Mouse (Mus musculus) mesoderm, embryonic 11.5 days (tissue): ENCODE measurements around the gene Slc7a5.
A peak's percentile ranks its signal among the peaks of the same experiment; 100 is the strongest.

Source experiments
- DNase-seq: peaks from one replicate; pipeline ENCODE4 v3.0.0-alpha.2; 2012; ENCODE audit warnings: low read depth, low spot score

Gene Slc7a5

DNA sequence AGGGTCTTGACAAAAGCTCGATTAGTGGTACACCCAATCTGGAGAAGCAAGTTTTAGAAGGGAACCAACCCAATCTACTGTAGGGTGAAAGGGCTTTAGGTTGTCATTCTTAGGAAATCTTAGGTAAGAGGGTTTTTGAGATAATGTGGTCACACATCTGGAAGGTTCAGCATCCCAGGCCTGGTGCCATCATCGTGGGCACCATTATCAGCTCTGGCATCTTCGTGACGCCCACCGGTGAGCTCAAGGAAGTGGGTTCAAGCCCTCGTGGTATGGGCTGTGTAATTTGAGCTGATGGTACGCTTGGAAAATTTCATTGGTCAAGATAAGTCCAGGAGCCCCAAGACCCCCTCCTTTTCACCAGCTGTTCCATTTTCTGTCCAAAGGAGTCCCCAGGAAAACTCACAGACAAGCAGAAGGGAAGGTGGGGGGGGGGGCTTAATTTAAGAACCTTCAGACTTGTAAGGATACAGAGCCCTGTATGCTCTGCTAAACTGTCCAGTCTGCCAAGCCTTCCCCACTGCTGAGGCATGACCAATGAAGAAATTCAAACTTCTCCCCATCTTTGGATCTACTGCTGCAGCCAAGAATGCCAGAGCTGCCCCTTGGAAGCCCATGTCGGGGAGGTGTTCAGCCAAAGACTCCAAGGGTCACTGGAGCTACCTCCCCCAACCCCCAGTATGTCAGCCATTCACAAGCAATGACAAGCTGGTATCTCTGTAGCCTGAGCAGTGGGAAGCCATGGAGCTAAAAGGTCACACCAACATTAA is 1.1 kb upstream of the Slc7a5 start:
- no peak for DNase-seq

DNA sequence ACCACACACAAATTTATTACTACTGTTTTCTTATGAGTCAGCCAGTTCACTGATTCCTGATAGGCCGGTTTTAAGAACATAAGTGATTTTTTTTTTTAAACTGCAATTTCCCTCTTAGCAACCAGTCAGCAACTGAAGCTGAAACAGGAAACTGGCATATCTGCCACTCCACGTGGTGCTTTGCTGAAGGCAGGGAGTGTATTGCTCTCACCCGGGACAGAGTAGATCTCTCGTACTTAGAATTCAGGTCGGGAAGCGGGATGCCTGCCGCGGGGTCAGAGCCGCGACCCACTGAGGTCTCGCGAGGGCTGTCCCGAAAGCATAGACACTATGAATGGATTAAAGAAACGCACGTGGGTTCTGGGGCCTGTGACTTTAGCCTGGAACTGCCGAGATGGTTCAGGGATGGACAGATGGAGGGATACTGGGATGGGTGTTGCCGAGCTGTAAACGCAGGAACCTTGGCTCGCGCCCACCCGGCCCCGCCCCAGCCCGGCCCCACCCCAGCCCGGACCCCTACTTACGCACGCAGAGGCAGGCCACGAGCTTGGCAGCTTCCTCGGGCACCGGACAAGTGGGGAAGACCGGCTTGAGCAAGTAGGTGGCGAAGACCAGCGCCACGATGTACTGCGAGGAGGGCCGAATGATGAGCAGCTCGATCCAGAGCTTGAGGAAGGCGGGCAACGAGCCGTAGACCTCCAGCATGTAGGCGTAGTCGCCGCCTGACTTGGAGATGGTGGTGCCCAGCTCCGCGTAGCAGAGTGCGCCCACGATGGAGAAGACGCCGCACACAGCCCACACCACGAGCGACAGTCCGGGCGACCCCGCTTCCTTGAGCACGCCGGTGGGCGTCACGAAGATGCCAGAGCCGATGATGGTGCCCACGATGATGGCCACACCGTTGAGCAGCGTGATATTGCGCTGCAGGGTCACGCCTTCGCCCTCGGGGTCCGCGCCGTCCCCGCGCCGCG is 667 bp downstream of the Slc7a5 start:
- peak; percentile 68 for DNase-seq

DNA sequence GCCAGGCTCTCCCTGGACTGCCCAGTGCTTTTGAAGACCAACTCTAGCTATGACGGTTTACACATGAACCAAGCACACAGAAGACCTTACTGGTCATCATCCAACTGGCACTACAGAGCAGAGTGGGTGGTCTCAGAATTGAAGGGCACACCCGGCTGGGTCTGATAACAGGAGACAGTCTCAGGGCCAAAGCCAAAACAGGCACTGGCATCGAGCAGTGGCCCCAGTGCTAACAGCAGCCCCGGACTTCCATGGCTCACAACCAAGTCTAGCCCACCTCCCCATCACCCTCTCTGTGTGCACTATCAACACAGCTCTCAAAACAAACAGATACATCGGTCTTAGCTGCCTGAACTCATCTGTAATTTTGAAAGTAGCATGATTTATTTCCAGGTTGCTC is 1.6 kb downstream of the Slc7a5 start:
- no peak for DNase-seq

DNA sequence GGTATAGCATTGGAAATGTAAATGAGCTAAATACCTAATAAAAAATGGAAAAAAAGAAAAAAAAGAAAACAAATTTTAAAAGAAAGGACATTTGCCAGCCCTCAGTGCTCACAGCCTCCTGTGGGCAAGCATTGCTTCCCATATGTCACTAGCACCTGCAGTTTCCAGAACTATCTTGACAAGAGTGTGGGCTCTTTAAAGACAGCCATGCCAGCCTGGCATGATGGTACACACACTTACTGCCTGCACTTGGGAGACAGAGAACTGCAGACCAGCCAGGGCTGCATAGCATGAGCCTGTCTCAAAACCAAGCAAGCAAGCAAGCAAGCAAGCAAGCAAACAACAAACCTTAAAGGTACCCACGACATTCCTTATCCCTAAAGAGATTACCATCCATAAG is 2.1 kb downstream of the Slc7a5 start:
- no peak for DNase-seq

DNA sequence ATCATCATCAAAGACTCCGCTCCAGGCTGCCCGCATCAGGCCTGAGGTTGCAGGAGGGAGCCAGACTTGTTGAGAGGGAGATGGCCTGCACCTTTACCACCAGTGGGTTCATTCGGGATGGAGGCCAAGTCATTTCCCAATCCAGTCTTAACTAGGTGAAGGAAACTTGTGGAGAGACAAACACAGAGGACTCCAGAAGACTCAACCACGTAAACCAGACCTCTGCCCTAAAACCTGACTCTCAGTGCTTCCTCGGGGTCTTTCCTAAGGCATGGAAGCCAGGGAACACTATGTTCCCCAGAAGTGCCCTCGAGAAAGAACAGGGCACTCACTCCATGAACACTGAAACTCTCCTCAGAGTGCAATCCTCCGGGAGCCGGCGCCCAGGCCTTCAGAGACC is 2.5 kb downstream of the Slc7a5 start:
- DNase-seq = no peak

DNA sequence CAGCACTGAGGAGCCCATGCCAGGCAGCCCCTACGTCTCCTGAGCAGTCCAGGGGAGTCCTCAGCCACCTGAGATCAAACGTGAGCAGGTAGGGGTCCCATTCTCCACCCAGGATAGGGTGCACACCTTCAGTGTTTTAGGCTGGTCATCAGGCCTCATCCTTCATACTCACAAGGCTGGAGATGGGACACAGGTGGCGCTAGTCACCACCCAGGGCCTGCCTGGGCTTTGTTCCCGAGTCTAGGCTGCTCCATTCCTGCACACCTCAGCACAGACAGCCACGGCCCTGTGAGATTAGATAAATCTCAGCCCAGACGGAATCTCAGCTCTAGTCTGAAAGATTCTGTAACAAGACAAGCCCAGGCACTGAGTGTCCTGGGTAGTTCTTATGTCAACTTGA is 3.5 kb downstream of the Slc7a5 start:
- no peak for DNase-seq

DNA sequence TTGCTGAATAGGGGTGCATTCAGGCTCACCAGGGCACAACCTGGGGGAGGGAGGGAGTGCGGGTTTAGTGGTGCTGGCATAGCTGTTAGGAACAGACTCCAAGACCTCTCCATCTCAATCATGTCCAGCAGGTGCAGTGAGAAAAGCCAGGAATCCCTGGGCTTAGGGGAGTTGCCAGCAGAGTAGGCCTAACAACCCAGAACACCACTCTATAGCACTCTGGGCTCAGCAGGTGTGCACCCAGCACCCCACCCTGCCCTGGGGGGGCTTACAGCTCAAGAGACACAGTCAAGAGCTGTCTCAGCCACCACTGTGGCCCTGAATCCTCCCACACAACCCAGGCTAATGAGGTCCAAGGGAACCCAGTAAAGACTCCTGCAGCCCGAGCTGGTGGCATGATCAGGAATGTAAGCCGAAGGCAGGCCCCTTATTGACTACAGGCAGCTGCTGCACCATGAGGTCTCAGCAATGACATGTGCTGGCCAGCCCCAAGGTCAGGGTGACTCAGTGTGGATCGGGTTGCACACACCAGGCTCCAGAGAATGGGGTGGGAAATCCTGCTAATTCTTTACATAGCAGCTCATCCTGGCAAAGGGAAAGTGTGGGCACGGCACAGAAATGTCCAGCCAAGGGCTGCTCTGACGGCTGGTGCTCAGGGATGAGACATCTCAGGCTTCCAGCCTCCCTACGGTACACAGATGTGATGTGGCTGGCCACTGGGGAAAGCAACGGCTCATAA is 5.8 kb downstream of the Slc7a5 start:
- peak; percentile 35 for DNase-seq

DNA sequence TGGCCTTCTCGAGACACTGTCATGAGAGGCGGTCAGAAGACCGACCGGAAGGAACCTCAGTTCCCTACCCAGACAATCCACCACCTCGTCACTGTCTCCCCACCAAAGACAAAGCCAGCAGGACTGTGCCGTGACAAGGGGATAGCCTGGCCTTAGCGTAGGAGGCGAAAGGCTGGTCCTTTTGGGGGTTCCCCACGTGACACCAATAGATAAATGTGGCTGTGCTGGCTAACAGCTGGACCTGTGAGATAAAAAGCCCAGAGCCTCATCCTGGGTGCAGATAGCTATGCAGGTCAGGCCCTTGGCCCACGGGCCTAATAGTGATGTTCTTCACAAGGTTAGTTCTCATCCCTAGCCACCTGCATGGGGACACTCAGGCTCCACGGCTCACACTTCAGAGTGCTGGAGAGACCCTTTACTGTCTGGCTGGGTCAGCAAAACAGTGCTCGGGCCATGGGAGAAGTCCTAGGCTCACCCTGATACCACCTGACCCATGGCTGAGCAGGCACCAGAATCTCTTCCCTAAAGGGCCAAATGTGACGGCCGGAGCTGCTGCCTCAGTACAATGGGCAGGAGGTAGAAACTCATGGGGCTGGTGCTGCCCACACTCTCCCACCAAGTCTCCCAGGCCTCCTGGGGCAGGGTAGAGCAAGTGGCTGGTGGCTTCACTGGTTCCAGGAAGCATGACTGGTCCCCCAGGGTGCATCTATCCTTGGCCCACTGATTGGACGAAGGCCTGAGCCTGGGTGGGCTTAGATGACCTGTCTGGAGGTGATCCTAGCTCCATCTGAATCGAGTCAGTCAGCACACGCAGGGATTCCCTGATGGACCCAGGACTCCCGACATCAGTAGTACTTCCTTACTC is 8.1 kb downstream of the Slc7a5 start:
- DNase-seq = no peak

DNA sequence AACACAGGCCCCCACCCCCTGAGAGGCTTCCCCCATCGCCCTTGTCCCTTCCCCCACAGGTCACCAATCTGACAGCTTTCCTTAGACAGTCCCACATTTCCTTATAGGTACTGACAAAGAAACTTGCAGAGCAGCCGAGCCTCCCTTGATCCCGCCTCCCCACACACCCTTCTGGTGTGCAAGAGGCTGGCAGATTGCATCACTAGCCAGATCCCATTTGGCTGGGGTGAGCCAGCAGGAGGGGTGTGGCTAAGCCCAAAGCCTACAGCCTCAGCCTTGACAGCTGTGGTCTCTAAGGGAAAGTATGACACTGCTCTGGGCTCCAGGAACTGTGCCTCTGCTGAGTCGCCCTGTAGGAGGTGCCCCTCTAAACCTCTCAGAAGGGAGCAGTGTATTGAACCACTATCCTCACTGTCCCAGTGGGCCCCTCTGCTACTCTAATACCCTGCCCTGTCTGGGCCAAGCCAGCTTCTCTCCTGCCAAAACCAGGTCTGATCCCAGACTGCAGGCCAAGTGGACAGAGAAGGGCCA is 9.0 kb downstream of the Slc7a5 start:
- DNase-seq = peak; percentile 80

DNA sequence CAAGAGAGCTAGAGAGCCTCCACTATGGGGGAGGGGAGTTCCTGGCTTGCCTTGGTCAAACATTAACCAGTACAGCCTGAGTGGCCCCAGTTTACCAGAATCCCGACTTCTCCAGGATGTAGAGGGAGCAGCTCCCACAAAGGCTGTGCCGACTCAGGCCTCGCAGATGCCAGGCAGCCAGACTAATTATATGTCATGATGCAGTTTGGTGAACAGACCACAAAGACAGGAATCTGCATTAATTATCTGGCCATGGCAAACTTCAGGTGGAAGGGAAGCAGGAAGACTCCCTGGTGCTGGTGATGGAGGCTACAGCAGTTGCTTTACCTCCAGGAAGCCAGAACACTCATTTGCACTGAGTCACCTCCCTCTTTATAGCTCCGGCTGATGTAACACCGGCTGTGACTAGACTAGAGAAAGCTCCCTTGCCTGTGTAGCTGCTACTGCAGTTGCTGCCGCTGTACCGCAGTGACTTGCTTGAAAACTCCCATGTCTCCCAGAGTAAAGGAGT is 9.6 kb downstream of the Slc7a5 start:
- peak; percentile 43 for DNase-seq

DNA sequence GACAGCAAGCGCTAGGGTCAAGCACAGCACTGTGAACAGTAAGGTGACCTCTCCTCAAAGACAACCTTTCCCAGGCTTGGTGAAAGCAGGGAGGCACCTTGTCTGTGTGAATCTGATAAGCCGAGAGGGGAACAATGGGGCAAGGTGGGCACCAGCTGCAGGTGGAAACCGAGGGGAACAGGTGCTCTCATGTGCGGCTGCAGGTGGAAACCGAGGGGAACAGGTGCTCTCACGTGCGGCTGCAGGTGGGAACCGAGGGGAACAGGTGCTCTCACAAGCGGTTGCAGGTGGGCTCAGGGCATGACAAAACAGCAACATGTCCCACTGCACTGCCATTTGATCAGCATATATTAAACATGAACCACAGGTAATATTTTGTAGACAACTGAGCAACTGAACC is 10.3 kb downstream of the Slc7a5 start:
- no peak for DNase-seq

DNA sequence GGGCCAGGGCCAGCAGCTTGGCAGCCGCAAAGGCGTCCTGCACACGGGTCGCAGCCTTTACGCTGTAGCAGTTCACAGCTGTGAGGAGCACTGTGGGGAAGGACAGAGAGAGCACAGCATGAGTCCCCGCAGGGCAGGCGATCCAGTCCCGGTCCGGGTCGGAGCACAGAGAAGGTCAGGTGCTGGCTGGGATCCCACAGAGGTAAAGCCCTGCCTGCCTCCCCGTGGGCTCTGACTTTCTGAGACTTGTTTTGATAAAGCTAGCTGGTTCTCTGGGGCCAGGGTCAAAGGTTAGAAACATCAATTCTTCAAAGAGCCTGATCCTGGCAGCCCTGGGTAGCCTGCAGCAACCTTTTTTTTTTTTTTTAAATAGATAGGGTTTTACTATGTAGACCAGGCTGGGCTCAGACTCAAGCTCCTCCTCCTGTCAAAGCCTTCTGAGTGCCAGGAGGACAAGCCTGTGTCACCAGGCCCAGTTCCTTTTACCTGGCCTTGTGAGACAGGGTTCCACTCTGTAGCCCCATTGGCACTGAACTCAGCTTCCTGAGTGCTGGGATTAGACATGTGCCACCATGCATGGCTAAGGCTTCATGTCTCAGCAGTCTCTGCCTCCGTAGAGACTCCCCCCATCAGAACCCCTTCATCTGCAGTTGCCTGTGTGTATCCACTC is 10.9 kb downstream of the Slc7a5 start:
- DNase-seq = peak; percentile 43

DNA sequence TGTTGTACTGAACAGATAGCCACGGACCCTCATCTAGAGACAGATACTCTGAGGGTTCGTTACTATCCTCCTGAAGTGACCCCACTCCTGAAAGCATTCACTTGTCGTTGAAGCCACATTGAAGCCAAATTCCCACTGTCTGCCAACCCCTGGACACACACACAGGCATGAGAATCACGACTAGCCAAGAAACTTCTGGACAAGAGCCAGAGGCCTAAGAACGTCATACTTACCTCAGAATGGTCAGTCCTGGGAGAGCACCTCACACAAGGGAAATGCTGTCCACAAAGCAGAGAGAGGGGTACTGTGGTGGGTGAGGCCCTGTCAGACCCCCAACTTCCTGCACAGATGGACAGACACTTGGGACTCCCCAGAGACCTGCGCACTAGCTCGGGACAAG is 11.6 kb downstream of the Slc7a5 start:
- no peak for DNase-seq

DNA sequence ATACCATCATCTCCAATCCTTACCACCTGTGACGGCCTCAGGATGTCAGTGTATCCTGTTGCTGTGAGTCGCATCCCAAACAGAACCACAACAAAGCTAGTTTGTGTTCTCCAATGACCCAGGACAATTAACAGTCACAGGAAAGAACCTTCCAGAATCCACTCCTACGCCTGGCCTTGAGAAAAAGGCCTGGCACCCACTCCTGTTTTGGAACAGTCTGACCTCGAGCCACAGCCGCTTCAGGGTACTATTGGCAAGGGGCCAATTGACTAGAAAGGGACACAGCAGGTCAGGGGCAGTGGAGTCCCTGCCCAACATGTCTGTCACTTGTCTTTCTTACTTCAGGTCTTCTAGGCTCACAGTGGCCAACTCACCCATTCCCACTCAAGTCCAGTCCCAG is 14.6 kb downstream of the Slc7a5 start:
- DNase-seq = no peak

DNA sequence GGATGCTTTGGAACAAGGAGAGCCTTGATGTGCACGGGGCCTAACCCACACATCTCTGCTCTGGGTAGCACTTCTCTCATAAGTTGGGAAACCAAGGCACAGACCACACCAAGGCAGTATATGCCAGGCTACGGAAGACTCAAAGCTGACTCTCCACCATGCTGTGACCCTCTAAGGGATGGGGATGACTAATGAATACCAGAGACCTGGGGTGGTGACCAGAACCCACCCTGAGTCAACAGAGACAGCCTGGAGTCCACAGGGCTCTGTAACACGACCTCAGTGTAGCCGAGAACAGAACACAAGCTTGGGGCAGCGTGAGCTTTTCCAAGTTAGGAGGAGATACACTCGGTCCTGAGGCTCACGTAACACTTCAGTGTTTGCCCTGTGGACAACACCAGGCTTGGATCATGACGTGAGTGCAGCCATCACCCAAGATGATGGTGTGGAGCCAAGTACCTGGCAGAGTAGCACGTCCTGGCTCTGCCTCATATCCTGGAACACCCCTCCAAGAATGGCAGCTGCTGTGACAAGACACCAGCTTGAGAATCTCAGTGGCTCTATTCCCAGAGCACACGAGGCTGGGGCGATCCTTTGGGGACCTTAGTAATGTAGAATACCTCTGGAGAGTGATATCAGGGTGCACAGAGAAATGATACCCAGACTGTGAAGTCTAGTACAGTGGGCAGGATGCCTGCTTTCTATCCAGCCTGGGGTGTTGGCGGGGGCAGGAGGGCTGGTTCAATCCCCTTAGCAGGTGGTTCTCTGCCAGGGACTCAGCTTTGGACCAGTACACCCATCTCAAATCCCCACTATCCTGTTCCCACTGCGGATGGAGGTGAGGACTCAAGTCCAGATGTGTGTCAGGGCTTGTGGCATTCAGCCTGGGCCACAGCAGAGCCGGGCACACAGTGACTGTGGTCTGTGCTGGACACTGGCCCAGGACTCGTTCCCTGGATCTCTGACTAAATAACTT is 17.4 kb downstream of the Slc7a5 start:
- no peak for DNase-seq

DNA sequence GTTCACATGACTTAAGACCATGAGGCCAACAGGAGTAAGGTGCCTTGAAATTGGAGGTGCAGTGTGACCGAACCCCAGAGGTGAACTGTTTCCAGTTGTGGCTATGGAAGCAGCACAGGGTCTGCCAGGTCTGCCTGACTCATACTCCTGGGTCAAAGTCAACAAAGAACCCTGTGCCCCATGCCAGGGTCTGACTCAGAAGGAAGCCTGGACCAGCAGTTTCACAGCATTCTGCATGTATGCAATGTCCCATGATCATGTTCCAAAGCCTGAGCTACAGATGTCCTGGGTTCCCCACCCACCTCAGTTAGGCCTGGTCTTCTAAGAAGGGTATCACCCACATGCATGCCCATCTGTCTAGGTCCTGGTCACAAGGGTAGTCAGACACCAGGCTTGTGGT is 18.2 kb downstream of the Slc7a5 start:
- no peak for DNase-seq

DNA sequence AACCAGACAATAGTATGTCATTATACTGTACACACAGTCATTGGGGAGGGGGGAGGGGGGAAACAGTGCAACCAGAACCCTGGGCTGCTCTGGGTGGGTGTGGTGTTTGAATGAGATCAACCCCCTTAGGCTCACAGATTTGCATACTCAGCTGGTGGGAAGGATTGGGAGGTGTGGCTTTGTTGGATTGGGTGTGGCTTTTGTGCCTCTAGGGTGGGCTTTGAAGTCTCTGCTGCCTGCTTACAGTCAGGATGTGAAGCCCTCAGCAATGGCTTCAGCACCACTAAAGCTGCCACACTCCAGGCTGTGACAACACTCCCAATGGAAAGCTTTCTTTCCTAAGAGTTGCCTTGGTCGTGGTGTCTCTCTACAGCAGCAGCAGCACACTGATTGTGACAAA is 19.9 kb downstream of the Slc7a5 start:
- DNase-seq = no peak

DNA sequence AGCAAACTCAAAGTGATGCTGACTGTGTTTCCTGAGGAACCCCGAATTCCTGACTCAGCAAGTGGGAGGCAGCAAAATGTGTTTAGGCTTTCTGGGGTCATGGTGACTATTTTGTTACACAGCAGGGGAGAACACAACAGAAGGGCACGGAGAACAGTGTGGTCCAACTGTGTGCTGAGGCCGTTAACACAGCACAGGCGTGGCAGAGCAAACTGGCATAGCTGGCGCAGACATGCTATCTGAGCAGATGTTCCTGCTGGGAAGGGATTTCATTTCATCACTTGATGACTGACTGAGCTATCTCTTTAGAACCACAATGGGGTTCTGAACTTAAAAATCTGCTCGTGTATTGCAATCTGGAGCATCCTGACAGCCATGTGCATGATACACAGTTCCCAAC is 22.1 kb downstream of the Slc7a5 start:
- no peak for DNase-seq

DNA sequence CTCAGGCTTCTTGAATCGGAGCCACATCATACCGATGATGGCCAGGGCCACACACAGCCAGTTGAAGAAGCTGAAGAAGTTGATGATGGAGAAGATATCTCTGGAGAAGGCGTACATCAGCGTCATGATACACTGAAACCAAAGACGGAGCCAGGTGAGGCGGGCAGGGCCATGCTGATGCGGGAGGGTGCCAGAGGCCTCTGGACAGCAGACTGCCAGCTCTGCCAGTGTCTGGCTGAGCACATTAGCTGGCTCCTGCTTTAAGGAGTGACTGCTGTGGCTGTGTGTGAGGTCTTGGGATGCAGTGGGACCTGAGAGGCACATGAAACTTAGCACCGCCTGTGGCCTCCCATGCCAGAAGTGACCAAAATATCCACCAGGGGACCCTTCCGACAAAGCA is 22.5 kb downstream of the Slc7a5 start:
- no peak for DNase-seq
